Mouse (Mus musculus): Measurements from ENCODE around the gene Otop1. TPM values are rescaled to one million over a fixed set of nuclear protein-coding genes. Genes with fewer than 3 reads are reported as not detected.

Gene Otop1
- not detected in 2 replicates for total RNA-seq (2014; rRNA removed; ENCODE audit: low replicate concordance)
- not detected in 2 replicates for polyA plus RNA-seq (2015; fragmentation: Nextera tagmentation; extraction: Ambion mirVana)

DNA sequence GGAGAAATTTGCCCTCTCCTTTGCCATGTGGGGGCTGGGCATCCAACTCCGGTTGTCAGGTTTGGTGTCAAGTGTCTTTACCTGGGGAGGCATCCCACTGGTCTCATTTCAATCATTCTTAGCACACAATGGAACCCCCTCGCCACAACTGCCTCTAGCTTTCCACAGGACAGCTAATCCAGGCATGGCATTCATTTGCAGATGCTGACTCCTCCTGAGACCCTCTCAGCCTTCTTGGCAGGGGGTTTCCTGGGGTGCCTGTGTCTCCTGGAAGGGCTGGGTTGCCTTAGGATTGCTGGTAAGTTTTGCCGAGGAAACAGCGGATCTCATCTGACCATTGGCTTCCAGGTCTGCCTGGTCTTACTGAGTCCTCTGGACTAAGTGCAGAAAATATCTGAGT, at the start of gene Otop1:
Otop1 (plus strand) TSS at position 202 of the 400 bp plus-strand sequence.
- Histone ChIP-seq H3K9me3 (replicated peaks; ENCODE audit: control insufficient read depth, low read length) (no peaks in the 10 kb centered on the region), H3K36me3 (replicated peaks; ENCODE audit: control insufficient read depth, insufficient read depth, low read length) (peaks cover 10% of the 10 kb centered on the region; the same call in 1 of the 2 replicates), H3K4me3 (ENCODE audit: low read depth, low read length) (peak within 1 kb of the TSS; percentile 21; the same call in 1 of the 2 replicates), H3K27ac (ENCODE audit: low read depth) (no peak within 1 kb of the TSS), H3K4me1 (ENCODE audit: control insufficient read depth, insufficient read depth) (no peaks in the 10 kb centered on the region), H3K9ac (replicated peaks; ENCODE audit: low read depth, low read length) (no peak within 1 kb of the TSS), H3K4me2 (ENCODE audit: low read depth, low read length) (0 out of 2 replicates have a peak within 1 kb of the TSS, but pooled peaks have one; percentile 3), H3K27me3 (ENCODE audit: control insufficient read depth, insufficient read depth, low read length) (peaks cover 54% of the 10 kb centered on the region)
- ATAC-seq (ENCODE audit: insufficient read depth, low read depth) (no peak), DNase-seq (ENCODE audit: low spot score) (no peak)
- WGBS, result 10% methylated on average over 4 of the region's 4 CpGs
- TF ChIP-seq EP300 (IDR thresholded peaks at IDR 0.05; ENCODE audit: low read depth) (no peak), CTCF (IDR thresholded peaks at IDR 0.05; ENCODE audit: low read depth) (no peak)

GRCm38 (mm10) chr5:38235422-38235821, 40.4 kb upstream of the Otop1 start:
- H3K36me3 ChIP-seq (replicated peaks; ENCODE audit: control insufficient read depth, insufficient read depth, low read length), result peaks cover 43% of the 10 kb centered on the region
- no peaks in the 10 kb centered on the region for H3K4me1 ChIP-seq (ENCODE audit: control insufficient read depth, insufficient read depth)
- H3K27ac ChIP-seq (ENCODE audit: low read depth), result no peak overlapping the region
- WGBS, result 75% methylated on average over 4 of the region's 4 CpGs
- DNase-seq (ENCODE audit: low spot score) (no peak), ATAC-seq (ENCODE audit: insufficient read depth, low read depth) (no peak)
- no peak overlapping the region for H3K9ac ChIP-seq (replicated peaks; ENCODE audit: low read depth, low read length)
- H3K9me3 ChIP-seq (replicated peaks; ENCODE audit: control insufficient read depth, low read length), result no peaks in the 10 kb centered on the region
- H3K27me3 ChIP-seq (ENCODE audit: control insufficient read depth, insufficient read depth, low read length), result no peaks in the 10 kb centered on the region
- TF ChIP-seq CTCF (IDR thresholded peaks at IDR 0.05; ENCODE audit: low read depth) (peak; percentile 59), EP300 (IDR thresholded peaks at IDR 0.05; ENCODE audit: low read depth) (no peak)
- H3K4me3 ChIP-seq (ENCODE audit: low read depth, low read length), result no peak overlapping the region
- no peak overlapping the region for H3K4me2 ChIP-seq (ENCODE audit: low read depth, low read length)

- ATAC-seq (ENCODE audit: insufficient read depth, low read depth), result no peak
- no peak overlapping the region for H3K9ac ChIP-seq (replicated peaks; ENCODE audit: low read depth, low read length)
- H3K9me3 ChIP-seq (replicated peaks; ENCODE audit: control insufficient read depth, low read length), result no peaks in the 10 kb centered on the region
- no peak for DNase-seq (ENCODE audit: low spot score)
- H3K36me3 ChIP-seq (replicated peaks; ENCODE audit: control insufficient read depth, insufficient read depth, low read length), result peaks cover 31% of the 10 kb centered on the region
- H3K4me2 ChIP-seq (ENCODE audit: low read depth, low read length), result no peak overlapping the region
- TF ChIP-seq EP300 (IDR thresholded peaks at IDR 0.05; ENCODE audit: low read depth) (no peak), CTCF (IDR thresholded peaks at IDR 0.05; ENCODE audit: low read depth) (no peak)
- no peak overlapping the region for H3K27ac ChIP-seq (ENCODE audit: low read depth)
- WGBS, result 89% methylated on average over 2 of the region's 2 CpGs
- H3K4me3 ChIP-seq (ENCODE audit: low read depth, low read length), result no peak overlapping the region
- H3K27me3 ChIP-seq (ENCODE audit: control insufficient read depth, insufficient read depth, low read length), result no peaks in the 10 kb centered on the region
- H3K4me1 ChIP-seq (ENCODE audit: control insufficient read depth, insufficient read depth), result no peaks in the 10 kb centered on the region
Observed at GRCm38 (mm10) chr5:38236627-38237026, 39.1 kb upstream of the Otop1 start.

- H3K4me2 ChIP-seq (ENCODE audit: low read depth, low read length), result no peak overlapping the region
- H3K36me3 ChIP-seq (replicated peaks; ENCODE audit: control insufficient read depth, insufficient read depth, low read length), result no peaks in the 10 kb centered on the region
- H3K4me1 ChIP-seq (ENCODE audit: control insufficient read depth, insufficient read depth), result no peaks in the 10 kb centered on the region
- WGBS, result 66% methylated on average over 5 of the region's 5 CpGs
- H3K9me3 ChIP-seq (replicated peaks; ENCODE audit: control insufficient read depth, low read length), result no peaks in the 10 kb centered on the region
- TF ChIP-seq CTCF (IDR thresholded peaks at IDR 0.05; ENCODE audit: low read depth), result no peak
- no peak for TF ChIP-seq EP300 (IDR thresholded peaks at IDR 0.05; ENCODE audit: low read depth)
- H3K4me3 ChIP-seq (ENCODE audit: low read depth, low read length), result no peak overlapping the region
- no peak for ATAC-seq (ENCODE audit: insufficient read depth, low read depth)
- no peak overlapping the region for H3K27ac ChIP-seq (ENCODE audit: low read depth)
- no peak overlapping the region for H3K9ac ChIP-seq (replicated peaks; ENCODE audit: low read depth, low read length)
- H3K27me3 ChIP-seq (ENCODE audit: control insufficient read depth, insufficient read depth, low read length), result no peaks in the 10 kb centered on the region
- DNase-seq (ENCODE audit: low spot score), result no peak
Observed at GRCm38 (mm10) chr5:38240727-38241472, 34.9 kb upstream of the Otop1 start.

GRCm38 (mm10) chr5:38241473-38241834, 34.3 kb upstream of the Otop1 start:
- H3K9me3 ChIP-seq (replicated peaks; ENCODE audit: control insufficient read depth, low read length), result no peaks in the 10 kb centered on the region
- H3K9ac ChIP-seq (replicated peaks; ENCODE audit: low read depth, low read length), result no peak overlapping the region
- H3K27me3 ChIP-seq (ENCODE audit: control insufficient read depth, insufficient read depth, low read length), result no peaks in the 10 kb centered on the region
- WGBS, result 82% methylated on average over 3 of the region's 3 CpGs
- no peak overlapping the region for H3K4me3 ChIP-seq (ENCODE audit: low read depth, low read length)
- H3K4me1 ChIP-seq (ENCODE audit: control insufficient read depth, insufficient read depth), result no peaks in the 10 kb centered on the region
- no peak overlapping the region for H3K27ac ChIP-seq (ENCODE audit: low read depth)
- TF ChIP-seq EP300 (IDR thresholded peaks at IDR 0.05; ENCODE audit: low read depth), result no peak
- TF ChIP-seq CTCF (IDR thresholded peaks at IDR 0.05; ENCODE audit: low read depth), result no peak
- no peak for ATAC-seq (ENCODE audit: insufficient read depth, low read depth)
- no peaks in the 10 kb centered on the region for H3K36me3 ChIP-seq (replicated peaks; ENCODE audit: control insufficient read depth, insufficient read depth, low read length)
- no peak overlapping the region for H3K4me2 ChIP-seq (ENCODE audit: low read depth, low read length)
- DNase-seq (ENCODE audit: low spot score), result no peak
